Mouse (Mus musculus) Patski (cell line): ENCODE measurements at regions not wholly inside any gene's neighbourhood (a gene's known extent, or its start where the extent isn't known, plus 50 kb on each side); places are given as distances from the start of the nearest gene placed in this dataset.

Experiments used
- ATAC-seq: fragments of 100-300 bp; one replicate; pipeline ENCODE4 v1.8.0; 2021
- CTCF ChIA-PET: fragments of 350-600 bp; sonication (Branson Sonifier 250); formaldehyde crosslinking; loops from one replicate; lab custom pipeline; 2022; ENCODE audit warnings: inconsistent platforms; lab: Charles Lee
- POLR2A ChIA-PET: fragments of 350-600 bp; sonication (Branson Sonifier 250); formaldehyde crosslinking; loops from one replicate; lab custom pipeline; 2022; ENCODE audit warnings: antibody characterized with exemption, inconsistent platforms; lab: Charles Lee
- DNase-seq: peaks from one replicate; pipeline ENCODE4 v3.0.0-alpha.2; 2011; ENCODE audit warnings: low read depth, low spot score
- H3K27me3 ChIP-seq: fragments of 371-371 bp; one replicate; pipeline ENCODE4 v1.5.1; 2021
- CTCF ChIP-seq: fragments of 100-300 bp; IDR thresholded peaks from one replicate; pipeline ENCODE4 v1.5.1; 2021
- in situ Hi-C: fragments of 300-500 bp; cut with MboI; formaldehyde crosslinking; loops from 3 replicates; pipeline ENCODE4 v1.11.1; 2018; ENCODE audit warnings: low pct_unique_long_range_greater_than_20kb, mixed read lengths

DNA sequence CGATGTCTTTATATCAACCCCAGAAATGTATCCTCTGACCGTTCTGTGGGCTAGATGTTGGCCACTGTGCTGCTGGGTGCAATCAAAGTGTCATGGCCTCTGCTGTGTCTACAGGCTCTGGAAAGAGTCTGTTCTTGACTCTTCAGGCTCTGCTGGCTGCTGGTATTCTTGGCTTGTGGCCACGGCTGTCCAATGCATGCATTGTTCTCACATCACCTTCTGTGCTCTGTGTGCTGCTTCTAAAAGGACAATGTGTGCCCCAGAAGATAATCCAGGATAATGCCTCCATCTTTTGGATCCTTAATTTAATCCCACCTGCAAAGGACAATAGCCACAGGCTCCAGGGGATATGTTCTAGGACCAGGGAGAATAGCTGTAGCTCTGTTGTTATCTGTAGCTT lies 77.5 kb upstream of the Dapl1 start:
- CTCF ChIA-PET: interaction anchor here (1.0 kb wide), 1 partner anchor 31 kb away, joined by 3 read pairs; no protein-coding TSS in a partner anchor
- POLR2A ChIA-PET: interaction anchor here (0.5 kb wide), 1 partner anchor 1546 kb away, joined by 3 read pairs; no protein-coding TSS in a partner anchor
- ATAC-seq (no peak), DNase-seq (no peak)
- H3K27me3 ChIP-seq: no peaks in the 10 kb centered on the region
- no peak for TF ChIP-seq CTCF
- in situ Hi-C loops: no loop called here

GRCm38 (mm10) chr2:59407512-59407988 lies 76.9 kb upstream of the Dapl1 start:
- in situ Hi-C loops: no loop called here

DNA sequence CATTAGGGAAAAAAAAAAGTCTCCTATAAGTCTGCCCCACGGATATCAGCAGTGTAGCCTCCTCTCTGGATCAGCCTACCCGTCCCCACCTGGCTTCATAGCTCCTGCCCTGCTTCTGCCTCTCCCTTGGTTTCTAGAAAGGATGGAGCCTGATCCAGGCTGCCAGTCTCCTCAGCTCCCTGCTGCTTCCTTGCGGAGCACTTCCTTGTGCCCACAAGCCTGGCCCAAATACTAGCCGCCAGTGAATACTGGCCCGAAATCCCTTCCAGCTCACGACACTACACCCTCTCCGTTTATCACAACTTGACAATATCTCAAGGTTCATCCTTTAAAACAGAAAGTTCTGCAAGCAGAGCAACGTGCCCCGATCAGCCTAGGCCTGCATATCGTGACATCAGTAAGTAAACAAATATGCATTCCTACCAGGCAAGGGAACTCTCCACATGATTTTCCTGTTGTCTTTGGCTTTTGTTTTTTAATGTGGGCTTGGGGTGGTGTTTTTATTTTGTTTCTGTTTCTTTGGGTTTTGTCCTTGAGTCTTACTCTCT lies 76.3 kb upstream of the Dapl1 start:
- in situ Hi-C loops: no loop called here
- TF ChIP-seq CTCF: no peak
- ChIA-PET CTCF (interaction anchor here (1.0 to 1.4 kb wide), 3 partner anchors 16 to 30 kb away, joined by 3 read pairs; no protein-coding TSS in a partner anchor), POLR2A (no interaction called here)
- DNase-seq (no peak), ATAC-seq (no peak)
- no peaks in the 10 kb centered on the region for H3K27me3 ChIP-seq

More at GRCm38 (mm10) chr2:59407512-59407988, 76.9 kb upstream of the Dapl1 start:
- TF ChIP-seq CTCF: no peak
- H3K27me3 ChIP-seq: no peaks in the 10 kb centered on the region
- POLR2A ChIA-PET: interaction anchor here (0.5 kb wide), 1 partner anchor 1545 kb away, joined by 3 read pairs; no protein-coding TSS in a partner anchor
- CTCF ChIA-PET: interaction anchor here (1.0 to 1.4 kb wide), 3 partner anchors 17 to 31 kb away, joined by 3 read pairs; no protein-coding TSS in a partner anchor
- ATAC-seq (no peak), DNase-seq (no peak)

DNA sequence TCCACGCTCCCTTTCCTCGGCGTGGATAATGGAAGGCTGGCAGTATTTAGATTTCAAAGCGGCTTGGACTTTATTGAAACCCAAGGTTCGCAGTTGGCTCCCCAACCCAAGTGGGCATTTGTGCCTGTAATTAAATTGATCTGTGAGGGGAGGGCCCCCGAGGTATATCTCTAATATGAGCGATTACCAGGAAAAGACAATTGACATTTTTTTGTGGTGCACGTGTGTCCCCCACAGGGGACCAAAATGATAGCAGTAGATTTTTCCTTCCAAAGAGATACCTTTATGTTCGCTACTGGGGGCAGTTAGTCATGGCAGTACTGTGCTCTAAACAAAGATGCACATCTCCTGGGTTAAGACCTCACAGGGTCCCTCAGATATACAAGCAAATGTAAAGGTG lies 69.8 kb upstream of the Dapl1 start:
- DNase-seq: no peak
- in situ Hi-C loops: no loop called here
- H3K27me3 ChIP-seq: no peaks in the 10 kb centered on the region
- CTCF ChIA-PET: no interaction called here
- POLR2A ChIA-PET: no interaction called here
- ATAC-seq: no peak
- no peak for TF ChIP-seq CTCF

DNA sequence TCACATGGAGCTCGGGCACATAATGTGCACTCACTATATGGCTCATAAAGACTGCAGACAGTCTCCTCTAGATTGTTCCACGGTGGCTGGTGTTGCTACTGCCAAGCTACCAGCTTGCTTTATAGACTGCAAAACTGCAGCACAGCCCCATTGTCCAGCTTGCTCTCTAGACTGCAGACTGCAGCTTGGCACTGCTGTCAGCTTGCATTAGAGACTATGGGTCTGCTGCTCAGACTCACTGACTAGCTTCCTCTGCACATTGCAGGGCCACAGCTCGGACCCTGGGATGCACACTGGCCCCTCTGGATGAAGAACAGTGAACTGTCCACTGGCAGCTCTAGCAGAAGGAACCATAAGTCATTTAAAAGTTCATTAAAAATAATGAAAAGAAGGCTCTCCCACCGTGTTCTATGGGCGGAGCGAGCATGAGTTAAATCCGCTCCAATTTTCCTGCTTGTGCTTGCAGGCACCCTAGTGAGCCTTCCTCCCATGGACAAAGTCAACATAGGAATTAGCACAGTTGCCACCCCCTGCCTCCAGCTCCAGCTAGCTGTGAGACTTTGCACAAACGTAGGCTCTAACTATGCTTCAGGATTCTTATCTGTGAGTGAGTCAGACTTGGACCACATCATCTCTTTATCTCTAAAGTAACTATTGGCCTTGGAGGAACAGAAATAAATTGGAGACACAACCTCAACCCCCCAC lies 67.8 kb upstream of the Dapl1 start:
- DNase-seq (no peak), ATAC-seq (no peak)
- in situ Hi-C loops: no loop called here
- H3K27me3 ChIP-seq: no peaks in the 10 kb centered on the region
- ChIA-PET CTCF (interaction anchor here (0.9 to 1.3 kb wide), 2 partner anchors 14 to 716 kb away, joined by 3 read pairs; no protein-coding TSS in a partner anchor), POLR2A (no interaction called here)
- TF ChIP-seq CTCF: no peak

- in situ Hi-C loops: no loop called here
- ChIA-PET POLR2A (no interaction called here), CTCF (interaction anchor here (0.9 to 1.3 kb wide), 2 partner anchors 15 to 717 kb away, joined by 3 read pairs; no protein-coding TSS in a partner anchor)
- H3K27me3 ChIP-seq: no peaks in the 10 kb centered on the region
- TF ChIP-seq CTCF: no peak
- ATAC-seq (no peak), DNase-seq (no peak)
Observed at GRCm38 (mm10) chr2:59417384-59417955, 67.0 kb upstream of the Dapl1 start.

GRCm38 (mm10) chr2:59420496-59420895 lies 64.0 kb upstream of the Dapl1 start:
- no peak for ATAC-seq

GRCm38 (mm10) chr2:59422291-59423242 lies 61.9 kb upstream of the Dapl1 start:
- no peak for TF ChIP-seq CTCF
- ATAC-seq: no peak
- DNase-seq: no peak
- ChIA-PET CTCF (interaction anchor here (1.6 kb wide), 1 partner anchor 742 kb away, joined by 5 read pairs; no protein-coding TSS in a partner anchor), POLR2A (no interaction called here)
- in situ Hi-C loops: no loop called here
- H3K27me3 ChIP-seq: no peaks in the 10 kb centered on the region

More at GRCm38 (mm10) chr2:59420496-59420895, 64.0 kb upstream of the Dapl1 start:
- TF ChIP-seq CTCF: no peak
- in situ Hi-C loops: no loop called here
- H3K27me3 ChIP-seq: no peaks in the 10 kb centered on the region
- CTCF ChIA-PET: no interaction called here
- no peak for DNase-seq
- POLR2A ChIA-PET: no interaction called here

- CTCF ChIA-PET: interaction anchor here (1.3 to 1.6 kb wide), 2 partner anchors 16 to 744 kb away, joined by 3 to 5 read pairs; no protein-coding TSS in a partner anchor
- in situ Hi-C loops: no loop called here
- DNase-seq: no peak
- no peak for TF ChIP-seq CTCF
- POLR2A ChIA-PET: no interaction called here
- no peak for ATAC-seq
- no peaks in the 10 kb centered on the region for H3K27me3 ChIP-seq
Observed at GRCm38 (mm10) chr2:59424205-59424604, 60.2 kb upstream of the Dapl1 start.
